Mouse (Mus musculus) skeletal muscle tissue, adult 2 months (tissue): ENCODE data around the gene Slc15a1.

Experiments
- DNase-seq: peaks from one replicate; pipeline ENCODE4 v3.0.0-alpha.2; 2012; ENCODE audit warnings: low read depth, low spot score

Gene Slc15a1

DNA sequence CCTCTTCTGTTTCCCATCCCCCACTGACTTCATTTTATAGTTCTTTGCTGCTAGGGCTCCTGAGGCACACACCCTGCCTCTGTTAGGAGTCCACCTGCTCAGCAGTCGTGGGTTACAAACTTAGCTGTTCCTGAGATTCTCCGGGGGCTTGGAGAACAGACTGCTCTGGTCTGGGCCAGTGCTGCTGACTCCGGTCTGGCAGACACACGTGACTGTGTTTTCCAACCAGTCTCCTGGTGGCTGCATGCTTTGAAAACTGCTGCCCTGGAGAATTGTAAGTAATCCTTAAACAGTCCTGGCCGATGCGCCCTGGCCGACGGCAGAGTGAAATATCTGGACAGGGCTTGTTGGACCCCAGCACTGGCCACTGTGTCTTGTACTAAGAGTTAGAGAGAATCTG, 12.7 kb downstream of the Slc15a1 start:
- peak; percentile 14 for DNase-seq

DNA sequence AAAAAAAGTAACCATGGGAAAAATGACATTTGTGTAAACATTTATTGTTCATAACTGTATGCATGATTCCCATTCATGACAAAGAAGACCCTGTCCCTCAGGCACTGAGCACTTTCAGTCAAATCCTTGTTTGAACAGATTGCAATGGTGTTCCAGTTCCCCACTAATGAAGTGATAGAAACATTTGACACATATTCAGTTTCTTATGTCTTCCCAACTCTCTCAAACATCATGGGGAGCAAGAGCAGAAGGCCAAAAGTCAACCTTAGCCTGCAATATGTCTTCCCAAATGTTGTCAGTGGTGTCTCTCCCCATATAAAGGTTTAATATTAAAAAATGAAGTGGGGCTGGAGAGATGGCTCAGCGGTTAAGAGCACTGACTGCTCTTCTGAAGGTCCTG, 19.3 kb downstream of the Slc15a1 start:
- DNase-seq, result no peak

- DNase-seq, result no peak
Measured at GRCm38 (mm10) chr14:121484436-121484835, 20.6 kb downstream of the Slc15a1 start.

DNA sequence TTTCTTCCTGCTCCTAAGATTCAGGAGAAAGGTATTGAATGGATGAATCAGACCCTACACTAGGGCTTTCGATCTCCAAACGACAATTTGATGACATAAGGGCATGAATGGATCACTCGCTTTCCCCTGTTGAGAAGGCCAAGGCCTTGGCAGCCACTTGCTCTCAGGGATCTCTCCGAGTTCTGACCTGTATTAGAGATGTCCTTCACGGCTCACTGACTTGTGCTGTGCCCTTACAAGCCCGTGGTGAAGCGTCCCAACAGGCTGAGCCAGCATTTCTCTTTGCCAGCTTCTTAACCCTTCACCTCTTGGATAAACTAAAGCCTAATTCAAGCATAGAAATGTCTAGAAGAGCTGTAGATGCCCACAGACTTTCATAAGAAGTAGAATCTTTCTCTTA, 22.9 kb downstream of the Slc15a1 start:
- no peak for DNase-seq

DNA sequence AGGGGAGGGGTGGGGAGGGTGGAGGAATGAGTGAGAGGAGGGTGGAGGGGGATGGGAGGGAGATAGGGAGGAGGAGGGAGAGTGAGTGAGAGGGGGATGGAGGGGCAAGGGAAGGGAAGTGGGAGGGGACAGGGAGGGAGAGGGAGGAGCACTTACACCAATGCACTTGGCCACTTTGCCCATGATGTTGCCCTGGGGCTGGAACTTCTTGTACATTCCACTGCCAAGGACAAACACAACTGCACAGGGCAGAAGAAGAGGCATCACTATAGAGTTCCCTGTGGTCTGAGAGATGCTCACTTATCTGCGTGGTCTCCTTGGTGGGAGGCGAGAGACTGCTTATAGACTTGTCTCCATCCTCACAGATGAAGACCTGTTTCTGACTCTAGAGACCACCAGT, 23.5 kb downstream of the Slc15a1 start:
- no peak for DNase-seq

- DNase-seq, result no peak
Measured at GRCm38 (mm10) chr14:121479096-121479495, 26.0 kb downstream of the Slc15a1 start.

- no peak for DNase-seq
Measured at GRCm38 (mm10) chr14:121477925-121478693, 26.9 kb downstream of the Slc15a1 start.

GRCm38 (mm10) chr14:121473869-121474268, 31.2 kb downstream of the Slc15a1 start:
- DNase-seq, result no peak

DNA sequence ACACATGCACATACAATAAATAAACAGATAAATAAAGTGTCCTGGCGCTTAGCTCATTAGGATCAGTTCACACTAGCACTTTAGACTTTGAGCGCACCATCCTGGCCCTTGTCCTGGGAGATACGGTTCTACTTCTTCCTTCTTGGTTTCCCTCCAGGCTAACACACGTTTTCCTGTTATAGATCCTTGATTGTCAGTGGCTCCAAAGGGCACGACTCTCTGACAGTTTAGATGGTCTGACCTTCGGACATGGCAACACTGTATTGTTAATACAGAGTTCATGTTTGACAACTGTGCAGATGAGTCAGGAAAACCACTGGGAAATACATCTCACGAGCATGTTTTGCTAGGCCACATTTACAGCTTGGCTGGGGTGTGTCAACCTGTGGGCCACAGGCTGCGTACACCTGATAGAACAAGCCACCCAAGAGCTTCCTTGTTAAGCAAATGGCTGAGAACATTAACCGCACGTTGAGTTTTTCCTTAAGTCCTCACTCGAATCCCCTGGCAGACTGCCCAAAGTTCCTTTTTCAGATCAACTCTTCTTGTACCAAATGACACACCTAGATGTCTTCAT, 33.4 kb downstream of the Slc15a1 start:
- no peak for DNase-seq

DNA sequence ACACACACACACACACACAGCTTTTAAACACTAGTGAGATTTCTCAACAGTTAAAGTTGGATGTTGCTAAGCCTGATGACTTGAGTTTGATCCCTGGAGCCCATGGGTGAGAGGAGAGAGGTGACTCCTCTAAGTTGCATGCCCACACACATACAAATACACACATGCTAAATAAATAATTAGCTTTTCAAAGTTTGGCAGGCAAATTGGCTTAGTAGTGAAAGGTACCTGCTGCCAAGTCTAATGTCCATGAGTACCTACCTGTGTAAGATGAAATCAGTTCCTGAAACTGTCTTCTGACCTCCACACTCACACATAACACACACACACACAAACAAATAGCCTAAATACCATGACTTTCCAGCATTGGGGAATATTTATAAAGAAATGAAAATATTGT, 35.5 kb downstream of the Slc15a1 start:
- DNase-seq, result no peak

DNA sequence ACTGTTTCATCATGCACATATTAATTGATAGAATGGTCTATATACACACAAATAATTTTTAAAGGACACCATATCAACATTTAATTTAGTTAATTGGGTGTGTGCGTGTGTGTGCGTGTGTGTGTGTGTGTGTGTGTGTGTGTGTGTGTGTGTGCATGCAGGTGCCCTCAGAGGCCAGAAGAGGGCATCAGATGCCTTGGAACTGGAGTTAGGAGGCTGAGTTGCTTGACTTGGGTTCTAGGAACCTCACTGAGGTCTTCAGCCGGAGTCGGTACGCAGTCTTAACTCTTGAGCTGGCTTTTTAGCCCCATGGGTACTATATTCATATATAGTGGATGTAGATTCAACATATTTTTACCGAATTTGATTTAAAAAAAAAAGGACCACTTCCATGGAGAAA, 37.4 kb downstream of the Slc15a1 start:
- no peak for DNase-seq

- DNase-seq, result no peak
Measured at GRCm38 (mm10) chr14:121466501-121466900, 38.6 kb downstream of the Slc15a1 start.

DNA sequence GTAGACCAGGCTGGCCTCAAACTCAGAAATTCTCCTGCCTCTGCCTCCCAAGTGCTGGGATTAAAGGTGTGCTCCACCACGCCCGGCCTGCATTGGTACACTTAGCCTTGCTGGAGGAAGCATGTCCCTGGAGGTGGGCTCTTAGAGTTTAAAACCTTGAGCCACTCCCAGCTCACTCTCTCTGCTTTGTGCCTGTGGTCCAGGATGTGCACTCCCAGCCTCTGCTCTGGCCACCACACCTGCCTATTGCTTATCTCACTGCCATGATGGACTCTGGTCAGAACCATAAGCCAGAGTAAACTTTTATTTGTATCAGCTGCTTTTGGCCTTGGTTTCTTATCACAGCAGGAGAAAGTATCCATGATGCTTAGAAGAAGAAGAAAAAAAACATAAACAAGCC, 40.7 kb downstream of the Slc15a1 start:
- no peak for DNase-seq

- DNase-seq, result no peak
Measured at GRCm38 (mm10) chr14:121462756-121463155, 42.3 kb downstream of the Slc15a1 start.

DNA sequence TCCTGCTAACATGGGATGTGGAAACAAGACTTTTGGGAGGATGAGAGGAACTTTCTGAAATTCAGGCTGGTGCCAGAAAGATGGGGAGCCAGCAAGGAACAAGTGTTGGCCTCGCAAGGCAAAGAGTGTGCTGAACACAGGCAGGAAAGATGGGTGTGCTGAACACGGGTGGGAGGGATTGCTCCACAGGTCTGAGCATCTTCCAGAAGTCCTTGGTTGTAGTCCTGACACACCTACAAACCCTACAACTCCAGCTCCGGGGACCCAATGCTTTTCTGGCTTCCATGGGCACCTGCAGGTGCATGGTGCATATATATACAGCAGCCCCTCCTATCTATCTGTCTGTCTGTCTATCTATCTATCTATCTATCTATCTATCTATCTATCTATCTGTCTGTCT, 44.1 kb downstream of the Slc15a1 start:
- no peak for DNase-seq

DNA sequence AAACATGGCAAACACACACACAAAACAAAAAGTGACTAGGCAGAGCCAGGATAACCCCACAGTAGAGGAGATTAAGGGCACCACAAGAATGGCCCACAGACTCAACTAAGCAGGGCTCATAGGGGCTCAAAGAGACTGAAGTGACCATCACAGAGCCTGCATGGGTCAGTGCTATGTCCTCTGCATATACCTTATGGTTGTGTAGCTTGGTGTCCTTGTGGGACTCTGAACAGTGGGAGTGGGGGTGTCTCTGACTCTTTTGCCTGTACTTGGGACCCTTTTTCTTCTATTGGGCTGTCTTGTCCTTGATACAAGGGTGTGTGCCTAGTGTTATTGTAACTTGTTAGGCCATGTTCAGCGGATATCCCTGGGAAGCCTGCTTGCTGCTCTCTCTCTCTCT, 46.5 kb downstream of the Slc15a1 start:
- no peak for DNase-seq

- DNase-seq, result no peak
Measured at GRCm38 (mm10) chr14:121457536-121457935, 47.5 kb downstream of the Slc15a1 start.

GRCm38 (mm10) chr14:121456416-121457285, 48.4 kb downstream of the Slc15a1 start:
- DNase-seq, result no peak

DNA sequence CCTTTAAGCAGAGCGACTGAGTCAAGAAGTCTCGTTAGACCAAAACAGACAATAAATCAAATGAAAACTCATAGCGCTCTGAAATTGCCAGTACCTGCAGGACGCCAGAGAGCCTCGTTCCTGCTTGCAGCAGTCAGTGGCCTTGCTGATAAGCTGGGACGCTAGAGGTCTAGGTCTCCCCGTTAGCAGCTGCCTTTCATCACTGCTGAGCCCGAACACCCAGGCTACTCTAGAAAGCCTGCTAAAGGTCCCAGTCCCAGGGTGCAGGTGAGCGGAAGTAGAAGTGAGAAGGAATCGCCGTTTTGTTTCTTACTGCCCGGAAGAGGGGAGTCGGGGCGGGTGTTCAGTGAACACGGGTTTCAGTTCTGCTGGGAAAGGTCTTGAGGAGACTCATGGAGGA, 49.1 kb downstream of the Slc15a1 start:
- DNase-seq, result no peak

- peak; percentile 37 for DNase-seq
Measured at GRCm38 (mm10) chr14:121455527-121455926, 49.5 kb downstream of the Slc15a1 start.

DNA sequence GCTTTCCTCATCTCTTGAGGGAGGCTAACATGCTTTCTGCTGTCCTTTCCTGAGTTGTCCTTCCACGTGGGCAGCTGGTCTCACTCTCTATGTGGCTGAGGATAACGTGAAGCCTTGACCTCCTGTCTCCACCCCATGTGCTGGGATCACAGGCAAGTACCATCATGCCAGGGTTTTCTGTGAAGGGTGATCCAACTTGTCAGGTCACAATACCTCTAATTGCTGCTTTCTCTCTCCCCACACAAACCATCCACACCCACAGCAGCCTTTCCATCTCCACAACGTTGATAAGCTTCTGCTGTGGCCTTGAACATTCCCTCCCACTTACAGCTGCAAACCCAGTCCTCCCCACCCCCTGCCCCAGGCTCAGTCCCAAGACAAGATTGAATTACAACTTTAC, 51.9 kb downstream of the Slc15a1 start:
- no peak for DNase-seq

DNA sequence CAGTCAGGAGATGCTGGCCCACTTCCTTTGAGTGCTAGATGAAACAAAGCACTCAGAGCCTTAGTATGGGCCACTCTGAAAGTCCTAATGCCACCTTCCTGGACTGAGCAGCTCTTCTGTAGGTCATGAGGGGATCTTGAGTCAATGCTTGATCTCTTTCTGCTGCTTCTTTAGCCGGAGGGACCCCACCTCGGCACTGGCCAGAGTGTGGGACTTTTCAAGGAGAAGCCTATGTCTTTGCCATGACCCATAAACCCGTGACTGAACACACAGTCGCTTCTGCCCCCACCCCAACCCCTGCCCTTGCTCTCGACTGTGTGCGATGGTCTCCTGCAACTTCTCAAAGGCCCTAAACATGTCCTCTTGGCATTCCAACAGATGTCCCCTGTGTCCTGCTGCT, 52.8 kb downstream of the Slc15a1 start:
- DNase-seq, result no peak
